Mouse (Mus musculus) lung, postnatal 0 days (tissue): ENCODE measurements around the gene Ccnb3.

Source experiments
- CTCF ChIP-seq: IDR thresholded peaks from 2 replicates; pipeline ENCODE4 v1.5.1; 2016; ENCODE audit warnings: antibody characterized with exemption, mild to moderate bottlenecking
- EP300 ChIP-seq: IDR thresholded peaks from 2 replicates; pipeline ENCODE4 v1.6.1; 2016; ENCODE audit warnings: antibody characterized with exemption, mild to moderate bottlenecking, control low read depth

- no peak for TF ChIP-seq EP300
- TF ChIP-seq CTCF = no peak
These were observed 44.5 kb upstream of the Ccnb3 start for GRCm38 (mm10) chrX:7085878-7086277.
